Mouse (Mus musculus): ENCODE data around the gene Gm8909.
"Not testable (repeated sequence)": the region's sequence is repeated elsewhere in the genome, so short reads cannot be mapped to it uniquely, and the experiment has no call there.

DNA sequence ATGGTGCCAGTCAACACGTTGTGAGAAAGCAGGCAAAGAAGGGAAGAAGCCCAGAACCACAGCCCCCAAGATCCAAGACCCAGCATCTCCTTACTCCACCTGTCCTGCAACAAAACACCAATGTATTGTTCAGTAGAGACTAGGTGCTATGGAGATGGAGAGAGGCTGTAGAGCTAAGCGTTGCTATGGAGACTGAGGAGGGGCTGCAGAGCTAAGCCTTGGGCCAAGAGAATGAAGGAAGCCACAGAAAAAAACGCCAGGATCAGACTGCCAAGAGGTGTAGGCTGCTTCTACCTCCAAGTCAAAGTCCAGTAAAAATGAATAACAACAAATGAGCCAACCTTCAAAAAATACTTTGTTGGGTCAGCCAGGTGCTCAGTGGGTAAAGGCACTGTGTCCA, 51.8 kb downstream of the Gm8909 start:
- TF ChIP-seq CTCF (IDR thresholded peaks at IDR 0.05; ENCODE audit: control insufficient read depth, insufficient read depth, low read length); POLR2A (IDR thresholded peaks at IDR 0.05; ENCODE audit: borderline replicate concordance, control insufficient read depth, low read depth, low read length): not testable (repeated sequence)

All from bone marrow, adult 2 months (tissue).